Mouse (Mus musculus) inflammation-experienced regulatory T-cells, adult 6 months (primary cell): ENCODE measurements at regions not wholly inside any gene's neighbourhood (a gene's known extent, or its start where the extent isn't known, plus 50 kb on each side); places are given as distances from the start of the nearest gene placed in this dataset.

Experiments
- ATAC-seq: one replicate; pipeline ENCODE4 v1.8.0; 2017

- ATAC-seq: no peak
These were observed 84.5 kb downstream of the Gadd45g start for GRCm38 (mm10) chr13:51930931-51931330.

DNA sequence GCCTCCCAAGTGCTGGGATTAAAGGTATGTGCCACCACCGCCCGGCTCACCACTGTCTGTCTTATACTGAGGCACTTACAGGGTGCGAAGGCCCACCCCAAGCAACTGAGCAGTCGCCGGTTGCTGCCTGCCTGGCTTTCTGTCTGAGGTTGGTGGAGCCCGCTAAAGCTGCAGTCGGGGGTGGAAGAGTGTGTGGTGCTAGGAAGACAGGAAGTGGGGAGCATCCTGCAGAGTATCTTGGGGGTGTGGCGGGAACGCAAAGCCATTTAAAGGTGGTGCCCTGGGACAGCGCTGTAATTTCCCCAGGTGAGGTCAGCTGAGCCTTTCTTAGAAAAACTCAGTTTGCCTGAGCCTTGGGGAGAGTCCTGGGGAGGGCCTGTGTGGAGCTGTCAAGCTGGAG, 89.3 kb downstream of the Gadd45g start:
- ATAC-seq: peak; percentile 60

GRCm38 (mm10) chr13:51936441-51936840, 90.0 kb downstream of the Gadd45g start:
- ATAC-seq: no peak

GRCm38 (mm10) chr13:51937898-51938297, 91.4 kb downstream of the Gadd45g start:
- no peak for ATAC-seq

- no peak for ATAC-seq
These were observed 92.8 kb downstream of the Gadd45g start for GRCm38 (mm10) chr13:51939262-51939661.

DNA sequence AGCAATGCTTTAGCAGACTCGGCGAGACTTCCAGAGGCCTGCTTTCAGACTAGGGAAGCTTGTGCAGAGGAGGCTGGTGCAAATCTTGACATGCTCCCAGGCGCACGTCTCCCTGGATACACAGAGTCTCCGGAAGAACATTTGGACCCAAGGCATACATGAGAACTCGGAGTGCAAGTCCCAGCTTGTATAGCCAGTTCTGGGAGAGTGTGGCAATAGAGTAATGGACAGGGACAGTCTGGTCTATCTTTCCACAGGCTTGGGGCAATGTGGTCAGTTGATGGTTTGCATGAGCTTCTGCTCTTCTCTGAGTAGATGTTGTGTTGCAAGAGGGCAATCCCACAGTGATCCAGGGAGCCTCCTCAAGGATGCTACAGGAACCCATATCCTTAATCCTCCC, 93.2 kb downstream of the Gadd45g start:
- ATAC-seq: no peak

- ATAC-seq: no peak
These were observed 99.7 kb downstream of the Gadd45g start for GRCm38 (mm10) chr13:51946171-51946570.

DNA sequence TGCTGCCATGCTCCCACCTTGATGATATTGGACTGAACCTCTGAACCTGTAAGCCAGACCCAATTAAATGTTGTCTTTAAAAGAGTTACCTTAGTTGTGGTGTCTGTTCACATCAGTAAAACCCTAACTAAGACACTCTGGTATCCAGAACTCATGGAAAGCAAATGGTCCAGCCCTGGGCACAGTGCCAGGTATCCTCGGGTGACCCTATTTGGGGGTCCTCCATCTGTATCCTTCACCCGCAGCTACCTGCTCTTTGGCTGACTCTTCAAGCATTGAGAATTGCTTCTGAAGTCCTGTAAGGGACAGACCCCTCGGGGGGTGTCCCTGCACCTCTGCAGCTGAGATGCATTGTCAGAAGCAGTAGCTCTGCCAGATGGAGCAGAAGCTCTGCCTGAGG, 102.4 kb downstream of the Gadd45g start:
- ATAC-seq: no peak

DNA sequence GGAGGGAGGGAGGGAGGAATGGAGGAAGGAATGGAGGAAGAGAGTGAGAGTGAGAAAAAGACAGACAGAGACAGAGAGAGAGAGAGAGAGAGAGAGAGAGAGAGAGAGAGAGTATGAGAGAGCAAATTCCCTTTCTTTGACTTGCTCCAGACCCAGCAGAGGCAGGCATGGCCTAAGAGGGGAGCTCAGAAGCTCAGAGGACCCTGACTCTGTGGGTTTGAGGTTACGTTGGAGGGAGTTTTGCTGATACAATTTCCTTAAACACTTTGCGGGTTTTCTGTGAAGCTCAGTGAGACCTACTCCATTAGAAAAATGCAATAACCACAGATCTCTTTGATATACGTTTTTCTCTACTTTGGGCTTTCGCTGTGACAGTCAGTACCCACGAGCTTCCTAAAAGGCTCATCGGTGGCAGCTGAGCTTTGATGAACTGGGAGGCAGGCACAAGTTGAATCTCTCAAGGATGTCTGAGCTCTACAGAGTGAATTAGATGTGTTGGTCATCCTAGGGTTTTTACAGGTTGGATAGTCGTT, 105.1 kb downstream of the Gadd45g start:
- peak; percentile 57 for ATAC-seq

DNA sequence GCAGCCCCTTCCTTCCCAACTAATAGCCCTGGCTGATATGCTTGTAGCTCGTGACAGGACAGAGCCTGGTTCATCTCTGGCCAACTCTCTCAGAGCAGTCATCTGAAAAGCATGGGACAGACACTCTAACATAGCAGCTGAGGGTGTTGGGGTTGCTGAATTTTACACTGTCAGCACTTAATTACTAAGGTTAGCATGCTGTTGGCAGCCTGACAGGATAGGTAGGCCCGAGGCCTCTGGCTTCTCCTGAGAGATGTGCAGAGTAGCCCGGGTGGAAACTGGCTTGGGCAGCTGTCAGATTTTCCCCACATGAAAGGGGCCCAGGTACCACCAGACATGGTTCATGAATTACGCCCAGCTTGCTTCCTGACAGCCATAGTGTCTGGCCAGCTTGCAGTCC, 106.6 kb downstream of the Gadd45g start:
- ATAC-seq: no peak

DNA sequence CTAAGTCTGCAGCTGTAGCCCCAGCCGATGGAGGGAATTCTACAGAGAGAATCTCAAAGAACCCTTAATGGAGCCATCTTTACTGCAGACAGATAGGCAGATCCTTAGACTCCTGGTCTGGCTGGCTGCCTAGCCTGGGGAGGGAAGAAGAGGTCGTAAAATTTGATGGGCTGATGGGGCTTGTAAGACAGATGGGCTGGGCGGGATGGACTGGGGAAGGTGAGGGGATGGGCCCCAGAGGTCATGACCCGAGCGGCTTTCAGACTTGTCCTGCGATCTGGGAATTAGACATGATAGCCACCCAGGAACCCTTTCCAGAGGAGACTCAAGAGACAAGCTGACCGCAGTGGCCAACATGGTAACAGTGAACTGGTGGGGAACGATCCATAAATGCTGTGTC, 107.1 kb downstream of the Gadd45g start:
- ATAC-seq: no peak

DNA sequence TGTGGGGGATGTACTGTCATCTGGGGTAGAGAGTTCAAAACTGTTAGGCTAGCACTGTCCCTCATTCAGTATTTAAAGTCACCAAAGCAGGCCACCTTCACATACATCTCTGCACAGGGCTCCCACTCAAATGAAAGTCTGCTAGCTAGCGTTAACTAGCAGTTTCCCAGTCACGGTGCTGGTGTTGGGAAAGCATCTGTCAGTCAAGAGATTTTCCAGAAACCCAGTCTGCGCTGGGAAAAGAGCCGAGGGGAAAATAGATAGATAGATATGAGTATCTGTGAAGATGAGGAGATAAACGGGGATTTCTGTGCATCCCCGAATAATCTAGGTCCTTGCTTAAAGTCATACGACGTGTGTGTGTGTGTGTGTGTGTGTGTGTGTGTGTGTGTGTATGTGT, 110.6 kb downstream of the Gadd45g start:
- no peak for ATAC-seq

- ATAC-seq: no peak
These were observed 113.1 kb downstream of the Gadd45g start for GRCm38 (mm10) chr13:51959591-51959990.

- ATAC-seq: no peak
These were observed 113.8 kb downstream of the Gadd45g start for GRCm38 (mm10) chr13:51960262-51960661.

- no peak for ATAC-seq
These were observed 115.7 kb downstream of the Gadd45g start for GRCm38 (mm10) chr13:51962191-51962611.

DNA sequence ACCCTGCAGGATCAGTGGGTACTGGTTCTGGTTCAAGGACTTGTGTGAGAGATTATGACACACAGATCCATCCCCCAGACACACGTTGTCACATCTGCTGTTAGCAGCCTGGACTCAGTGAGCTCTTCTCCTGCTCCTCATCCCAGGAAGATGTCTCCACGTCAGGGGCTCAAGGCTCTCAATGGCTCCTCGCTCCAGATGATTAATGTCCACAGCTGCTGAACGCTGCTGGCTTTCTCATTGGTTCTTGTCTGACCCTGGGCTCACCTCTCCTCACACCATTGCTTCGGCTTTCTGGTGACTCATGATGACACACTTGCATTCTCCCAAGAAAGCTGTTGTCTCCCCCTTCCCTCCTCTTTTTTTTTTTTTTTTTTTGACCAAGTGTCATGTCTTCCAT, 116.2 kb downstream of the Gadd45g start:
- no peak for ATAC-seq

DNA sequence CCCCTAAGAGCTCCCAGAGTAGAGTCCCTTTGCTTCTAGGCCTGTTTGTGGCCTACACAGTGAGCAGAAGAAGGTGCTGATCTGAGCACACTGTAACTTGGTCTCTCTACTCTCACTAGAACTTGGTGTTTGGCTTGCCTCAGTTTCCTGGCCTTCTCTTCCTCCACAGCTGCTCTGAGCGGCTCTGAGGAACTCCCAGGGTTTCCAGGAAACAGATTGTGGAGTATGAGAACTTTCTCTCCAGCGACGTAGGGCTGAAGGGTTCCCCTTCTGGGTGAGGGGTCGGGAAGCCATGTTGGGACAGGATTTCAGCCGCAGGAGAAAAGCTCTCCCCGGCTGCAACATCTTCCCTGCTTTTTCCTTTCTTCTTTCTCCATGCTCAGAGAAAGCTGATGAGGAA, 117.5 kb downstream of the Gadd45g start:
- no peak for ATAC-seq

- ATAC-seq: peak; percentile 79
These were observed 117.9 kb downstream of the Gadd45g start for GRCm38 (mm10) chr13:51964416-51964815.

DNA sequence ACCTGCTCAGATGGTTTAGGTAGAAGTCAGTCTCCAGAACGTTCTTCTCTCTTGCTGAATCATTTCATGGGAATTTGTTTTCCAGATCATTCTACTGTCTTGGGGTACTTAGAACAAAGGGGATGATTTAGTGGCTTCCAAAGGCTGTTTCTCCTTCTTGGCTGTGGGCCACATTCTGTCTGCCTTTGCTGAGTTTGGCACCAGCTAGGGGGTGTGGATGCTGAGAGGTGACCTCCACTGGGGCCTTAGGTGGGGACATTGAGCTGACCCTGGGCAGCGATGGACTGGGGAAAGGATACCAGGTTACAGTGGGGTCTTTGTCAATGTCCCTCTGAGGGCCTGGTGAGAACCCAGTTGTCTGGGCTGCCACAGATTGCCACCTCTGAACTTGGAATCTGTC, 118.4 kb downstream of the Gadd45g start:
- ATAC-seq: no peak

DNA sequence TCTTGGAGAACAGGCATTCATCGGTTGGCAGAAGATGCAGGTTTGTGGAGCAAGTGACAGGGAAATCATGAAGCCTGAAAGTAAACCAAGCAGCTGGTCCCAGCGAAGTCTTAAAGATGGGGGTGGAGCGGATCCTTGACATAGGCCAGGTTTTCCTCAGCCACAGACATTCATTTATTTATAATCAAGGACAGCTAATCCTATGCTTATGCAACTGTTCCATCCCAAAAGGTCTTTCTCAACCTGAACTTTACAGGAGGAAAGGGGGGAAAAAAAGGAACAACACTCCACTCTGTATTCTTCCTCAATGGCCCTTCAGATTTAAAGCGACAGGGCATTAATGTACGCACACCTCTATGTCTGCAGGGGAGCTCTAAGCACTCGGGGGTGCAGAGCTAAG, 121.6 kb downstream of the Gadd45g start:
- no peak for ATAC-seq

DNA sequence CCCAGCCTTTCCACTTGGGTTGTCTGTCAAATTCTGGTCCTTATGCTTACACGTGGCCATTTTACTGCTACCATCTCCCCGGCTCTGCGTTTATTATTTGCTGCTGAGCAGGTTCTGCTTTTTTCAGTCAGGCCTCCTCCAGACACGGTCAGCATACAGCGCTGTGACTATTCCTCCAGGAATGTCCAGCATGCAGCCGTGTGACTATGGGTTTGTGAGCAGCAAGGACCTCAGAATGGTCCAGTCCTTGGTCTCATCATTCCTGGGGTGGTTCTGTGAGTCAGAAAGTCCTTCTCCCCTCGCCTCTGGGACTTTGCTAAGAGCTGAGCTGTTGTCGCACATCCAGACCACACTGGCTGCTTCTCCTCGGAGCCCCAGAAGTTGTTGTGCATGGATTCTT, 122.3 kb downstream of the Gadd45g start:
- no peak for ATAC-seq

GRCm38 (mm10) chr13:51970051-51970450, 123.6 kb downstream of the Gadd45g start:
- ATAC-seq: peak; percentile 98

GRCm38 (mm10) chr13:51972656-51973310, 126.3 kb downstream of the Gadd45g start:
- no peak for ATAC-seq

DNA sequence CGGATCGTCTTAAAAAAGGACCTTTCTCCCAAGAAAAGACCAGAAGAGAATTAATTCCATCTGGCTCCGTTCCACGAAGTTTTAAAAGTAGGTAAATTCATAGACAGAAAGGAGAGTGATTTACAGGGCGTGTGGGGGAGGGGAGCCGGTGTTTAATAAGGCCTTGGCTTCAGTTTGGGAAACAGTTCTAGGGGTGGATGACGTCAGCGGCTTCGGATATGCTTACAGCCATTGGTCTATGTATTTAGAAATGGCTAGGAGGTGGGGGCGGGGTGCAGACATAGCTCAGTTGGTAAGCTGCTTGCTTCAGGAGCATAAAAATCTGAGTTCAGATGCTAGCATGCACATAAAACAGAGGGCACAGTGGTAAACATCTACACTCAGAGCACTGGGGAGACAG, 127.0 kb downstream of the Gadd45g start:
- ATAC-seq: no peak

DNA sequence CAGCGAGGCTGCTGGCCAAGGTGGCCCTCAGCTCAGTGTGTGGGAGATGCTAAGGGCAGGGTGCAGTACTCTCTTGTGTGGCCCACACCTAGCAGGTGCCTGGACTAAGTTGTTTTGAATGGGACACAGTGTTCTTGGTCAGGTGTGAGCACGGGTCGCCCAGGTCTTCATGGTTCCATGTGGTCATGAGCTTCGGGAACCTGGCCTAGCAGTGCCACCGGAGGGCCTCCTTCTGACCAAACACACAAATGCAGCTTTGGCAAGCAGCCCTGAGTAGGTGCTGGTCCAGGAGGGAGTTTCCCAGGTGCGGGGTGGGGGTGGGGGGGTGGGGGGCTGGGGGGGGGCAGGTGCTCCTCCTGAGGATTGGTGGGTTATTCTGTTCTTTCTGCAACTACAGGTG, 127.6 kb downstream of the Gadd45g start:
- ATAC-seq: no peak
